ENCODE assay signal across 14 mouse cellular contexts in the genomic region with DNA sequence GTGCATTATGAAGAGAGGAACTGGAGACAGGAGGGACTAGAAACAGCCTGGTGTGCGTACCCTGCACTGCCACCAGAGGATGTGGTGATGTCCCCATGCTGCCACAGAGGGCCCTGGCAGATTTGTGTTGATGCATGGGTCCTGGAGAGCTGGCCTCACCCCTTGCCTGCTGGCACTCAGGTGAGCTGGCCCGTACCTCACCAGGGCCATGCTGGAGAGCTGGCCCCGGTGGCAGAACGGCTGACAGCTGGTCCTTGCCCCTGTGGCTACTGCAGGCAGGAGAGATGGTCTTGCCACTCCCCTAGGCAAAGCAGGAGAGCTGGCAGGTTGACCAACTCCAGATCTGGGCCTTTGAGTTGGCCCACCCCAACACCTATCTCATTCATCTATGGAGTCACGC. TPM values are rescaled to one million over a fixed set of nuclear protein-coding genes. Genes with fewer than 3 reads are reported as not detected.
DNase-seq lines count a peak whose midpoint lies in the region; ATAC-seq and TF ChIP-seq lines count a peak whose summit lies in the region.
"Had no signal": no experiment of that assay in that cellular context is flagged by ENCODE, and none has a peak within 500 bp of the region (broad histone marks: within the 10 kb centered on the region; RNA-seq: fewer than 3 reads in every experiment).

No protein-coding gene starts in this region.

- H3K4me3 ChIP-seq in forebrain, embryonic 11.5 days (ENCODE audit: low read depth, low read length): no peak overlapping the region
- H3K4me3 ChIP-seq in forebrain, embryonic 12.5 days (replicated peaks): no peak overlapping the region
- H3K4me3 ChIP-seq in liver, embryonic 11.5 days (ENCODE audit: low read depth, low read length): no peak overlapping the region
- H3K4me3 ChIP-seq in liver, postnatal 0 days (ENCODE audit: low read depth, low read length): no peak overlapping the region
- H3K4me3 ChIP-seq in forebrain, embryonic 14.5 days (ENCODE audit: low read depth, low read length): no peak overlapping the region
- H3K4me3 ChIP-seq: layer of hippocampus, adult 2 months had no signal

- ATAC-seq in forebrain, embryonic 11.5 days (replicated peaks; ENCODE audit: low FRiP score): 0 out of 2 replicates have a peak, but pooled peaks have one; percentile 15
- no peak; the same call in 1 of the 2 replicates for ATAC-seq in forebrain, embryonic 12.5 days (ENCODE audit: low FRiP score)
- ATAC-seq in liver, embryonic 11.5 days (replicated peaks; ENCODE audit: low FRiP score): 0 out of 2 replicates have a peak, but pooled peaks have one; percentile 27
- no peak for ATAC-seq in liver, postnatal 0 days
- ATAC-seq in forebrain, embryonic 14.5 days: peak; percentile 14; the same call in 1 of the 2 replicates

- H3K9me3 ChIP-seq in forebrain, embryonic 11.5 days (ENCODE audit: control insufficient read depth, low read length): no peaks in the 10 kb centered on the region
- no peaks in the 10 kb centered on the region for H3K9me3 ChIP-seq in forebrain, embryonic 12.5 days
- no peaks in the 10 kb centered on the region for H3K9me3 ChIP-seq in liver, embryonic 11.5 days (ENCODE audit: control insufficient read depth, low read length)
- no peaks in the 10 kb centered on the region for H3K9me3 ChIP-seq in liver, postnatal 0 days (ENCODE audit: low read length)
- H3K9me3 ChIP-seq in forebrain, embryonic 14.5 days (replicated peaks; ENCODE audit: control insufficient read depth, low read length): no peaks in the 10 kb centered on the region
- H3K9me3 ChIP-seq: G1E had no signal

- TF ChIP-seq CTCF in liver, postnatal 0 days (IDR thresholded peaks at IDR 0.05; ENCODE audit: low read depth): no peak

- H3K36me3 ChIP-seq in forebrain, embryonic 11.5 days (ENCODE audit: control insufficient read depth, insufficient read depth, low read length): no peaks in the 10 kb centered on the region
- H3K36me3 ChIP-seq in forebrain, embryonic 12.5 days (replicated peaks): no peaks in the 10 kb centered on the region
- H3K36me3 ChIP-seq in liver, embryonic 11.5 days (ENCODE audit: control insufficient read depth, insufficient read depth, low read length): no peaks in the 10 kb centered on the region
- H3K36me3 ChIP-seq in liver, postnatal 0 days (replicated peaks; ENCODE audit: insufficient read depth, low read length): no peaks in the 10 kb centered on the region
- H3K36me3 ChIP-seq in forebrain, embryonic 14.5 days (ENCODE audit: control insufficient read depth, insufficient read depth, low read length): no peaks in the 10 kb centered on the region
- H3K36me3 ChIP-seq: G1E had no signal

- H3K27ac ChIP-seq in forebrain, embryonic 11.5 days (ENCODE audit: low read depth, low read length): no peak overlapping the region
- H3K27ac ChIP-seq in forebrain, embryonic 12.5 days: no peak overlapping the region
- H3K27ac ChIP-seq in liver, embryonic 11.5 days (ENCODE audit: low read depth, low read length): no peak overlapping the region
- no peak overlapping the region for H3K27ac ChIP-seq in liver, postnatal 0 days (ENCODE audit: low read depth)
- no peak overlapping the region for H3K27ac ChIP-seq in forebrain, embryonic 14.5 days (ENCODE audit: low read depth, low read length)
- H3K27ac ChIP-seq: layer of hippocampus, adult 2 months had no signal

- 78% methylated on average over 5 of the region's 5 CpGs for WGBS in forebrain, embryonic 11.5 days
- 74% methylated on average over 5 of the region's 5 CpGs for WGBS in forebrain, embryonic 12.5 days
- WGBS in liver, embryonic 11.5 days: 57% methylated on average over 5 of the region's 5 CpGs
- 70% methylated on average over 5 of the region's 5 CpGs for WGBS in liver, postnatal 0 days (ENCODE audit: insufficient replicate concordance)
- WGBS in forebrain, embryonic 14.5 days: 77% methylated on average over 5 of the region's 5 CpGs

- H3K9ac ChIP-seq in forebrain, embryonic 11.5 days (ENCODE audit: low read length): no peak overlapping the region
- no peak overlapping the region for H3K9ac ChIP-seq in forebrain, embryonic 12.5 days
- no peak overlapping the region for H3K9ac ChIP-seq in liver, embryonic 11.5 days (ENCODE audit: low read depth, low read length)
- H3K9ac ChIP-seq in liver, postnatal 0 days (replicated peaks): no peak overlapping the region
- H3K9ac ChIP-seq in forebrain, embryonic 14.5 days (ENCODE audit: low read length): no peak overlapping the region

- H3K4me1 ChIP-seq in forebrain, embryonic 11.5 days (replicated peaks; ENCODE audit: control insufficient read depth, insufficient read depth, low read length): no peaks in the 10 kb centered on the region
- H3K4me1 ChIP-seq in forebrain, embryonic 12.5 days: no peaks in the 10 kb centered on the region
- no peaks in the 10 kb centered on the region for H3K4me1 ChIP-seq in liver, embryonic 11.5 days (replicated peaks; ENCODE audit: control insufficient read depth, insufficient read depth, low read length)
- H3K4me1 ChIP-seq in liver, postnatal 0 days (ENCODE audit: insufficient read depth): no peaks in the 10 kb centered on the region
- no peaks in the 10 kb centered on the region for H3K4me1 ChIP-seq in forebrain, embryonic 14.5 days (ENCODE audit: control insufficient read depth, insufficient read depth, low read length)

- no peak overlapping the region for H3K4me2 ChIP-seq in forebrain, embryonic 11.5 days (ENCODE audit: low read depth, low read length, severe bottlenecking)
- H3K4me2 ChIP-seq in forebrain, embryonic 12.5 days: no peak overlapping the region
- no peak overlapping the region for H3K4me2 ChIP-seq in liver, embryonic 11.5 days
- no peak overlapping the region for H3K4me2 ChIP-seq in liver, postnatal 0 days (ENCODE audit: low read depth, low read length)
- no peak overlapping the region for H3K4me2 ChIP-seq in forebrain, embryonic 14.5 days (ENCODE audit: low read length)

- H3K27me3 ChIP-seq in forebrain, embryonic 11.5 days (ENCODE audit: control insufficient read depth, insufficient read depth, low read length): no peaks in the 10 kb centered on the region
- no peaks in the 10 kb centered on the region for H3K27me3 ChIP-seq in forebrain, embryonic 12.5 days
- H3K27me3 ChIP-seq in liver, embryonic 11.5 days (replicated peaks; ENCODE audit: control insufficient read depth, insufficient read depth, low read length): no peaks in the 10 kb centered on the region
- H3K27me3 ChIP-seq in liver, postnatal 0 days (ENCODE audit: insufficient read depth, low read length): no peaks in the 10 kb centered on the region
- H3K27me3 ChIP-seq in forebrain, embryonic 14.5 days (replicated peaks; ENCODE audit: control insufficient read depth, insufficient read depth, low read length): no peaks in the 10 kb centered on the region

- no peak for TF ChIP-seq EP300 in liver, postnatal 0 days (IDR thresholded peaks at IDR 0.05; ENCODE audit: low read depth)

- DNase-seq in forebrain, embryonic 11.5 days (ENCODE audit: low spot score): no peak
- DNase-seq in liver, embryonic 11.5 days (ENCODE audit: low spot score): no peak
- no peak for DNase-seq in liver, postnatal 0 days
- DNase-seq in cerebellum, adult 18-20 months: peak; percentile 25 to 29
- no peak for DNase-seq in forebrain, embryonic 14.5 days (ENCODE audit: low spot score)
- no peak for DNase-seq in thymus, postnatal 36 days
- no peak for DNase-seq in right cerebral cortex, postnatal 36 days (ENCODE audit: low spot score in 2 of 2)
- DNase-seq: adrenal gland, postnatal 25 days; heart, postnatal 36 days; kidney, adult 2 months had no signal

RNA-seq across cellular contexts. Expression of a gene that starts 22.7 kb away (rescaled TPM):
- not detected in 2 replicates for polyA plus RNA-seq in forebrain, embryonic 11.5 days (2014; fragmentation: Nextera tagmentation; extraction: Ambion mirVana)
- not detected in 2 replicates for polyA plus RNA-seq in forebrain, embryonic 12.5 days (2016; fragmentation: Nextera tagmentation; extraction: Ambion mirVana)
- polyA plus RNA-seq in liver, embryonic 11.5 days (2014; fragmentation: Nextera tagmentation; extraction: Ambion mirVana): not detected in 2 replicates
- polyA plus RNA-seq in liver, postnatal 0 days (2015; fragmentation: Nextera tagmentation; extraction: Ambion mirVana): not detected in 2 replicates
- polyA plus RNA-seq in forebrain, embryonic 14.5 days (2014; fragmentation: Nextera tagmentation; extraction: Ambion mirVana): not detected in 2 replicates
- polyA plus RNA-seq: G1E; kidney, adult 2 months; liver, embryonic 16.5 days had no signal

RNA-seq across cellular contexts. Expression of a gene that starts 57.2 kb away (rescaled TPM):
- not detected in 2 replicates for polyA plus RNA-seq in forebrain, embryonic 11.5 days (2014; fragmentation: Nextera tagmentation; extraction: Ambion mirVana)
- not detected in 2 replicates for polyA plus RNA-seq in forebrain, embryonic 12.5 days (2016; fragmentation: Nextera tagmentation; extraction: Ambion mirVana)
- polyA plus RNA-seq in liver, embryonic 11.5 days (2014; fragmentation: Nextera tagmentation; extraction: Ambion mirVana): not detected in 2 replicates
- polyA plus RNA-seq in liver, postnatal 0 days (2015; fragmentation: Nextera tagmentation; extraction: Ambion mirVana): not detected in 2 replicates
- not detected in 2 replicates for polyA plus RNA-seq in forebrain, embryonic 14.5 days (2014; fragmentation: Nextera tagmentation; extraction: Ambion mirVana)
- polyA plus RNA-seq: G1E; kidney, adult 2 months; liver, embryonic 16.5 days had no signal

Comparison
In these comparisons a context has a peak if more than half of its experiments do, and no peak if none do; other contexts are left out.
1. ATAC-seq: peak in forebrain, embryonic 11.5 days (single experiment), liver, embryonic 11.5 days (single experiment) and forebrain, embryonic 14.5 days (single experiment); none in forebrain, embryonic 12.5 days (single experiment) and liver, postnatal 0 days (single experiment).
2. DNase-seq: peak in cerebellum, adult 18-20 months (2 of 2); none in forebrain, embryonic 11.5 days (single experiment), liver, embryonic 11.5 days (single experiment), liver, postnatal 0 days (single experiment), forebrain, embryonic 14.5 days (single experiment), thymus, postnatal 36 days (0 of 2) and right cerebral cortex, postnatal 36 days (0 of 2).